Mouse (Mus musculus): ENCODE measurements around the gene Cmip. TPM values are rescaled to one million over a fixed set of nuclear protein-coding genes. Genes with fewer than 3 reads are reported as not detected.

Gene Cmip
- total and polyA plus RNA-seq, 2 experiments from 2014 or later: 212 to 266 TPM

GRCm38 (mm10) chr8:117282141-117282950, 25.5 kb downstream of the Cmip start:
- no peaks in the 10 kb centered on the region for H3K36me3 ChIP-seq (ENCODE audit: insufficient read depth, low read length)
- ATAC-seq (ENCODE audit: low FRiP score) (no peak), DNase-seq (ENCODE audit: low spot score) (no peak)
- H3K27me3 ChIP-seq (ENCODE audit: insufficient read depth, low read length): no peaks in the 10 kb centered on the region
- H3K27ac ChIP-seq (ENCODE audit: low read depth, low read length): 0 out of 2 replicates have a peak overlapping the region, but pooled peaks have one; percentile 6
- H3K9me3 ChIP-seq (ENCODE audit: low read length): no peaks in the 10 kb centered on the region
- 0 out of 2 replicates have a peak overlapping the region, but pooled peaks have one; percentile 9 for H3K4me2 ChIP-seq (ENCODE audit: low read depth, low read length, poor library complexity, severe bottlenecking)
- no peak overlapping the region for H3K4me3 ChIP-seq (ENCODE audit: low read depth, low read length)
- H3K4me1 ChIP-seq (ENCODE audit: insufficient read depth, low read length): peaks cover 16% of the 10 kb centered on the region
- WGBS: 64% methylated on average over 17 of the region's 17 CpGs
- TF ChIP-seq CTCF (IDR thresholded peaks at IDR 0.05): peak; percentile 36
- no peak overlapping the region for H3K9ac ChIP-seq (replicated peaks; ENCODE audit: low read length, poor library complexity, severe bottlenecking)

GRCm38 (mm10) chr8:117284768-117285484, 28.1 kb downstream of the Cmip start:
- Histone ChIP-seq H3K9me3 (ENCODE audit: low read length) (no peaks in the 10 kb centered on the region), H3K36me3 (ENCODE audit: insufficient read depth, low read length) (no peaks in the 10 kb centered on the region), H3K27ac (ENCODE audit: low read depth, low read length) (no peak overlapping the region), H3K27me3 (ENCODE audit: insufficient read depth, low read length) (no peaks in the 10 kb centered on the region), H3K4me2 (ENCODE audit: low read depth, low read length, poor library complexity, severe bottlenecking) (no peak overlapping the region), H3K4me1 (ENCODE audit: insufficient read depth, low read length) (peaks cover 3% of the 10 kb centered on the region), H3K9ac (replicated peaks; ENCODE audit: low read length, poor library complexity, severe bottlenecking) (no peak overlapping the region), H3K4me3 (ENCODE audit: low read depth, low read length) (no peak overlapping the region)
- ATAC-seq (ENCODE audit: low FRiP score) (no peak), DNase-seq (ENCODE audit: low spot score) (no peak)
- TF ChIP-seq CTCF (IDR thresholded peaks at IDR 0.05): no peak
- WGBS: 90% methylated on average over 9 of the region's 9 CpGs

GRCm38 (mm10) chr8:117287966-117288365, 31.1 kb downstream of the Cmip start:
- 92% methylated on average over 8 of the region's 8 CpGs for WGBS
- Histone ChIP-seq H3K36me3 (ENCODE audit: insufficient read depth, low read length) (no peaks in the 10 kb centered on the region), H3K27me3 (ENCODE audit: insufficient read depth, low read length) (no peaks in the 10 kb centered on the region), H3K9ac (replicated peaks; ENCODE audit: low read length, poor library complexity, severe bottlenecking) (no peak overlapping the region), H3K9me3 (ENCODE audit: low read length) (no peaks in the 10 kb centered on the region), H3K4me2 (ENCODE audit: low read depth, low read length, poor library complexity, severe bottlenecking) (no peak overlapping the region), H3K4me1 (ENCODE audit: insufficient read depth, low read length) (peaks cover 19% of the 10 kb centered on the region), H3K4me3 (ENCODE audit: low read depth, low read length) (no peak overlapping the region), H3K27ac (ENCODE audit: low read depth, low read length) (no peak overlapping the region)
- DNase-seq (ENCODE audit: low spot score) (no peak), ATAC-seq (ENCODE audit: low FRiP score) (no peak)
- no peak for TF ChIP-seq CTCF (IDR thresholded peaks at IDR 0.05)

GRCm38 (mm10) chr8:117289016-117289415, 32.2 kb downstream of the Cmip start:
- no peak overlapping the region for H3K4me2 ChIP-seq (ENCODE audit: low read depth, low read length, poor library complexity, severe bottlenecking)
- peaks cover 22% of the 10 kb centered on the region for H3K4me1 ChIP-seq (ENCODE audit: insufficient read depth, low read length)
- H3K9me3 ChIP-seq (ENCODE audit: low read length): no peaks in the 10 kb centered on the region
- H3K36me3 ChIP-seq (ENCODE audit: insufficient read depth, low read length): no peaks in the 10 kb centered on the region
- H3K27me3 ChIP-seq (ENCODE audit: insufficient read depth, low read length): no peaks in the 10 kb centered on the region
- WGBS: 64% methylated on average over 9 of the region's 9 CpGs
- DNase-seq (ENCODE audit: low spot score) (no peak), ATAC-seq (ENCODE audit: low FRiP score) (no peak)
- no peak overlapping the region for H3K27ac ChIP-seq (ENCODE audit: low read depth, low read length)
- no peak overlapping the region for H3K9ac ChIP-seq (replicated peaks; ENCODE audit: low read length, poor library complexity, severe bottlenecking)
- no peak overlapping the region for H3K4me3 ChIP-seq (ENCODE audit: low read depth, low read length)
- TF ChIP-seq CTCF (IDR thresholded peaks at IDR 0.05): no peak

GRCm38 (mm10) chr8:117290506-117290905, 33.6 kb downstream of the Cmip start:
- no peaks in the 10 kb centered on the region for H3K9me3 ChIP-seq (ENCODE audit: low read length)
- no peak for TF ChIP-seq CTCF (IDR thresholded peaks at IDR 0.05)
- H3K27ac ChIP-seq (ENCODE audit: low read depth, low read length): no peak overlapping the region
- H3K4me2 ChIP-seq (ENCODE audit: low read depth, low read length, poor library complexity, severe bottlenecking): no peak overlapping the region
- no peak for ATAC-seq (ENCODE audit: low FRiP score)
- DNase-seq (ENCODE audit: low spot score): no peak
- no peaks in the 10 kb centered on the region for H3K27me3 ChIP-seq (ENCODE audit: insufficient read depth, low read length)
- no peaks in the 10 kb centered on the region for H3K36me3 ChIP-seq (ENCODE audit: insufficient read depth, low read length)
- peaks cover 25% of the 10 kb centered on the region for H3K4me1 ChIP-seq (ENCODE audit: insufficient read depth, low read length)
- WGBS: 80% methylated on average over 7 of the region's 7 CpGs
- H3K9ac ChIP-seq (replicated peaks; ENCODE audit: low read length, poor library complexity, severe bottlenecking): no peak overlapping the region
- H3K4me3 ChIP-seq (ENCODE audit: low read depth, low read length): no peak overlapping the region

GRCm38 (mm10) chr8:117292262-117292661, 35.4 kb downstream of the Cmip start:
- H3K9ac ChIP-seq (replicated peaks; ENCODE audit: low read length, poor library complexity, severe bottlenecking): no peak overlapping the region
- H3K9me3 ChIP-seq (ENCODE audit: low read length): no peaks in the 10 kb centered on the region
- H3K4me1 ChIP-seq (ENCODE audit: insufficient read depth, low read length): peaks cover 25% of the 10 kb centered on the region
- DNase-seq (ENCODE audit: low spot score) (peak; percentile 38), ATAC-seq (ENCODE audit: low FRiP score) (no peak)
- no peak overlapping the region for H3K4me2 ChIP-seq (ENCODE audit: low read depth, low read length, poor library complexity, severe bottlenecking)
- H3K36me3 ChIP-seq (ENCODE audit: insufficient read depth, low read length): no peaks in the 10 kb centered on the region
- H3K27ac ChIP-seq (ENCODE audit: low read depth, low read length): no peak overlapping the region
- WGBS: 27% methylated on average over 8 of the region's 8 CpGs
- no peak overlapping the region for H3K4me3 ChIP-seq (ENCODE audit: low read depth, low read length)
- TF ChIP-seq CTCF (IDR thresholded peaks at IDR 0.05): no peak
- H3K27me3 ChIP-seq (ENCODE audit: insufficient read depth, low read length): no peaks in the 10 kb centered on the region
